Mouse (Mus musculus): ENCODE measurements around the gene Vmn1r72. TPM values are rescaled to one million over a fixed set of nuclear protein-coding genes. Genes with fewer than 3 reads are reported as not detected.

The Vmn1r72 gene
- not detected for total RNA-seq (2023)

DNA sequence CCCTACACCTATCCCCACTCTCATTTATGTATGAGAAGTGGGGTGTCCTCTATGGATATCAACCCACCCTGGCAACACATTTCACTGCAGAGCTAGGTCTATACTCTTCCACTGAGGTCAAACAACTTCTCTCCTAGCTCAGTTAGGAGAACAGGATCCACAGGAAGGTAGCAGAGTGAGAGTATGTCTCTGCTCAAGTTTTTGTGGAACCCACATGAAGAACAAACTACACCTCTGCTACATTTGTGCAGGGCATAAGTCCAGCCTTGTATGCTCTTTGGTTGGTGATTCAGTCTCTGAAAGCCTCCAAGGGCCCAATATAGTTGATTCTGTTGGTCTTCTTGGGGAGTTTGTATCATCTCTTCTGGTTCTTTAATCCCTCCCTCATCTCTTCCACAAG is at the start of gene Vmn1r72:
Gene Vmn1r72, minus strand, starts transcription at position 101 of the 400 bp plus-strand sequence.

Other genes with a start within 250 kb of the Vmn1r72 start
- not detected for gene Zscan4-ps2, start 165.8 kb downstream of the Vmn1r72 start, total RNA-seq (2023)
- not detected for gene Zscan4-ps3, start 70.8 kb downstream of the Vmn1r72 start, total RNA-seq (2023)
- not detected for gene Vmn1r73, start 50.1 kb upstream of the Vmn1r72 start, total RNA-seq (2023)
- not detected for gene Vmn1r74, start 153.8 kb upstream of the Vmn1r72 start, total RNA-seq (2023)
- gene Vmn1r75, start 194.5 kb upstream of the Vmn1r72 start, total RNA-seq (2023) = not detected

Data from T-cell, adult 66 days (primary cell).